Mouse (Mus musculus) spleen, adult 2 months (tissue): ENCODE results near the gene Slc13a3. TPM values are rescaled to one million over a fixed set of nuclear protein-coding genes. Genes with fewer than 3 reads are reported as not detected.

Source experiments
- DNase-seq, 2 experiments: peaks; one replicate each; pipeline versions ENCODE4 v3.0.0 to v3.0.0-alpha.2; 2012 to 2021; ENCODE audit warnings: low spot score in 2 of 2, low read depth in 1 of 2
- H3K27ac ChIP-seq: fragments of 200-500 bp; 2 replicates; pipeline ENCODE4 v1.5.1; 2012; ENCODE audit warnings: low read length, inconsistent platforms; ENCODE audit not compliant: insufficient read depth
- H3K27me3 ChIP-seq: fragments of 200-500 bp; 2 replicates; pipeline ENCODE4 v1.6.1; 2012; ENCODE audit warnings: mild to moderate bottlenecking, moderate library complexity, low read length, inconsistent platforms; ENCODE audit not compliant: control insufficient read depth, insufficient read depth
- H3K36me3 ChIP-seq: fragments of 200-500 bp; 2 replicates; pipeline ENCODE4 v1.6.1; 2012; ENCODE audit warnings: mild to moderate bottlenecking, low read length, inconsistent platforms; ENCODE audit not compliant: control insufficient read depth, insufficient read depth
- H3K4me1 ChIP-seq: fragments of 200-500 bp; 2 replicates; pipeline ENCODE4 v1.6.1; 2011; ENCODE audit warnings: inconsistent platforms; ENCODE audit not compliant: control insufficient read depth, insufficient read depth, insufficient read length
- H3K4me3 ChIP-seq: fragments of 200-500 bp; 2 replicates; pipeline ENCODE4 v1.5.1; 2011; ENCODE audit warnings: mild to moderate bottlenecking, inconsistent platforms; ENCODE audit not compliant: insufficient read depth, insufficient read length; ENCODE audit errors: extremely low read depth
- CTCF ChIP-seq: fragments of 200-500 bp; IDR thresholded peaks from 2 replicates; pipeline ENCODE4 v1.5.1; 2011; ENCODE audit warnings: mild to moderate bottlenecking, inconsistent platforms; ENCODE audit not compliant: insufficient read depth, insufficient read length, insufficient replicate concordance; ENCODE audit errors: extremely low read depth
- POLR2A ChIP-seq: fragments of 200-500 bp; IDR thresholded peaks from 2 replicates; pipeline ENCODE4 v1.6.1; 2011; ENCODE audit warnings: low read depth, low read length, inconsistent platforms
- WGBS: fragments of 180-500 bp; shearing (Covaris S2); methylation state at CpG from one replicate; pipeline ENCODE4 v1.1.7; 2018; 5-methylcytosine and 5-hydroxymethylcytosine counted together
- polyA plus RNA-seq: library from polyadenylated mRNA; depleted of rRNA; stranded (reverse); fragments of >200 nt; gene quantifications from 2 replicates; pipeline ENCODE4 v1.2.3, GENCODE M21; 2012

Slc13a3 gene
- polyA plus RNA-seq, 1 experiment: 0.94 TPM

GRCm38 (mm10) chr2:165415141-165415721, 57.8 kb downstream of the Slc13a3 start:
- no peak for DNase-seq
- 70% methylated on average over 11 of the region's 11 CpGs for WGBS
- H3K4me1 ChIP-seq: no peaks in the 10 kb centered on the region
- H3K27ac ChIP-seq: no peak overlapping the region
- TF ChIP-seq POLR2A (no peak), CTCF (no peak)
- H3K27me3 ChIP-seq: no peaks in the 10 kb centered on the region
- no peak overlapping the region for H3K4me3 ChIP-seq
- H3K36me3 ChIP-seq: no peaks in the 10 kb centered on the region

DNA sequence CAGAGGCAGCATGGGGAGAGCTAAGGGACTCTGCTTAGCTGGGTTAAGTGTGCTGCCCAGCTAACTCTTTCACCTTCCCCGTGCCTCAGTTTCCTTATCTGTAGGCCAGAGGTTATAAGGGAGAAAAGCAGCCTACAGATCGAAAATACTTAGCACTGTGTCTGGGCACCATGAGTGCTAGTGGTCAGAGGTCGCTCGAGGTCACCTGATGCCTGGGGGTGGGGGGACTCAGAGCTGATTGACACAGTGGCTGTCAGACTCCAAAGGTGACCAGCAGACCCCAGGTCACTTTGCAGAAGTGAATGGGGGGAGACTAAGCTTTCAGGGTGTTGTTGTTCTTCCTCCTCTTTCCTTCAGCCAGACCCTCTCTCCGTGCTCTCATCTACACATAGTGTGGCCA, 58.7 kb downstream of the Slc13a3 start:
- WGBS: 86% methylated on average over 5 of the region's 5 CpGs
- no peak overlapping the region for H3K27ac ChIP-seq
- H3K27me3 ChIP-seq: no peaks in the 10 kb centered on the region
- no peak overlapping the region for H3K4me3 ChIP-seq
- no peaks in the 10 kb centered on the region for H3K4me1 ChIP-seq
- no peaks in the 10 kb centered on the region for H3K36me3 ChIP-seq
- no peak for TF ChIP-seq CTCF
- TF ChIP-seq POLR2A: no peak
- DNase-seq: no peak

- no peak for DNase-seq
- Histone ChIP-seq H3K27ac (no peak overlapping the region), H3K36me3 (no peaks in the 10 kb centered on the region), H3K27me3 (no peaks in the 10 kb centered on the region), H3K4me1 (no peaks in the 10 kb centered on the region), H3K4me3 (no peak overlapping the region)
- TF ChIP-seq POLR2A (no peak), CTCF (no peak)
- 64% methylated on average over 3 of the region's 3 CpGs for WGBS
Observed at GRCm38 (mm10) chr2:165413884-165414283, 59.1 kb downstream of the Slc13a3 start.

DNA sequence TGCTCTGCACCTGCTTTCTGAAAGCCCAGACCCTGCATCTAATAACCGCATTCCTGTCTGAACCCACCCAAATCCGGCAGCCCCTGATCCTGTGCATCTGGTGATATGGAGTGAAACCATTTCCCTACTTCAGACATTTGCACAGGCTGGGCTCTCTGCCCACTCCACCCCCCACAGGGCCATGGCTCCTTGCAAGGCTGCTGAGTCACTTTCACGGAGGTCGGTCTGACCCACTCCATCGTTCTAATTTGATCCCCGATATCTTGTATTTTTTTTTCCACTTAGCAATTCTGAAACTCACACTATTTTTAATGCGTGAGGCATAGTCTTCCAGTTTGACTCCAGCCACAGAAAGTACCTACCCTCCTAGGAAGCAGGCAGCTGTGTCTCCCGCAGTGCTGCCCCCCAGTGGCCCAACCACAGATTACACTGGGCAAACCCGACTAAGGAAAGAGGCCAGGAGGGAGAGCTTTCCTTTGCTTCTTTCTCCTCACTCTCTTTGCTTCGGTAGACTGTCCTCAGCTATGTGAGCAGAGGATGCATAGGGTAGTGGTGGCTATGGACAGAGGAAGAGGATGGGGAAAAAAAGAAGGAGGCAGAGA, 65.2 kb downstream of the Slc13a3 start:
- Histone ChIP-seq H3K4me1 (no peaks in the 10 kb centered on the region), H3K4me3 (no peak overlapping the region), H3K27ac (no peak overlapping the region), H3K36me3 (no peaks in the 10 kb centered on the region), H3K27me3 (no peaks in the 10 kb centered on the region)
- peak; percentile 79; the same call in 1 of the 2 replicates for TF ChIP-seq CTCF
- TF ChIP-seq POLR2A: no peak
- peak in 1 of 2 experiments; percentile 66 for DNase-seq
- 25% methylated on average over 10 of the region's 10 CpGs for WGBS

DNA sequence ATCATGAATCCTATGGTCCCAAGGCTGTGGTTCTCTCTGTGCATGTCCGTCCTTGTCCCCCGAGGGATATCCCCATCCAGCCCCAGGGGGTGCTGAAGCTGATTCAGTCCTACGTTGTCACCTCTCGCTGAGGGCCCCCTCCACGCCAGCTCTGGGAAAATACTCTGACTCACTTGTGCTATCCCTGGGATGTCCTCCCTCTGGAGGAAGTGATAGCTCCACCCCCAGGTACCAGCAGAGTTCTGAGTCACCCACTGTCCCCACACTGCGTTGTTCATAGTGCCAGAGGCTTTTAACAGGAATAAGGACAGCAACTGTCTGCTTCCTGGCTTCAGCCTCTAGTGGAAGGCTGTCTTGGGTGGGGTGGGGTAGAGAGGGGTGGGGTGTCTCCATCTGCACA, 67.7 kb downstream of the Slc13a3 start:
- no peaks in the 10 kb centered on the region; the same call in 1 of the 2 replicates for H3K4me1 ChIP-seq
- WGBS: 23% methylated on average over 6 of the region's 6 CpGs
- no peaks in the 10 kb centered on the region for H3K36me3 ChIP-seq
- DNase-seq: no peak
- H3K27ac ChIP-seq: no peak overlapping the region
- TF ChIP-seq POLR2A (no peak), CTCF (no peak)
- no peak overlapping the region for H3K4me3 ChIP-seq
- no peaks in the 10 kb centered on the region for H3K27me3 ChIP-seq

DNA sequence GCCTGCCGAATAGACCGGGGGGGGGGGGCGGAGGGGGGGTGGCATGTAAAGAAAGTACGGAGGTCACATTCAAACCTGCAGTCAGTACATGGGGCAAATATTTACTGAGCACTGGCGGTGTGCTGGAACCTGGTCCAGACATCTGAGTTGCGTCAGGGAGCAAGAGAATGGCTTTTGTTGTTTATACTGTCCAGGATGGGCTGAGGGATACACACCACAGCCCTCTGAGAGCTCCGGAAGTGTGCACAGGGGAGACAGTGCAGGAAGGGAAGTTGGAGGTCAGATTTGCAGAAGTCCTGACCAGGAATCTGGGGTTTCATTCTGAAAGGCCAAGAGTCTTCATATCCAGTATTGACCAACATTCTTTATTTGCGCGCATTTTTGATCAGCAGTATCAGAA, 68.1 kb downstream of the Slc13a3 start:
- TF ChIP-seq POLR2A (no peak), CTCF (no peak)
- 21% methylated on average over 9 of the region's 9 CpGs for WGBS
- no peaks in the 10 kb centered on the region for H3K36me3 ChIP-seq
- H3K4me1 ChIP-seq: no peaks in the 10 kb centered on the region; the same call in 1 of the 2 replicates
- H3K27ac ChIP-seq: no peak overlapping the region
- DNase-seq: no peak
- no peaks in the 10 kb centered on the region for H3K27me3 ChIP-seq
- H3K4me3 ChIP-seq: no peak overlapping the region

- Histone ChIP-seq H3K36me3 (no peaks in the 10 kb centered on the region), H3K4me1 (no peaks in the 10 kb centered on the region; the same call in none of the 2 replicates), H3K4me3 (no peak overlapping the region), H3K27me3 (no peaks in the 10 kb centered on the region), H3K27ac (no peak overlapping the region)
- no peak for TF ChIP-seq POLR2A
- no peak for TF ChIP-seq CTCF
- 88% methylated on average over 14 of the region's 15 CpGs for WGBS
- no peak for DNase-seq
Observed at GRCm38 (mm10) chr2:165398164-165398785, 74.8 kb downstream of the Slc13a3 start.
